Mouse (Mus musculus): ENCODE data around the gene Evx2. TPM values are rescaled to one million over a fixed set of nuclear protein-coding genes. Genes with fewer than 3 reads are reported as not detected.
A peak's percentile ranks its signal among the peaks of the same experiment; 100 is the strongest.

Gene Evx2
- polyA plus RNA-seq, 1 experiment from 2014 or later, result 1.5 TPM

DNA sequence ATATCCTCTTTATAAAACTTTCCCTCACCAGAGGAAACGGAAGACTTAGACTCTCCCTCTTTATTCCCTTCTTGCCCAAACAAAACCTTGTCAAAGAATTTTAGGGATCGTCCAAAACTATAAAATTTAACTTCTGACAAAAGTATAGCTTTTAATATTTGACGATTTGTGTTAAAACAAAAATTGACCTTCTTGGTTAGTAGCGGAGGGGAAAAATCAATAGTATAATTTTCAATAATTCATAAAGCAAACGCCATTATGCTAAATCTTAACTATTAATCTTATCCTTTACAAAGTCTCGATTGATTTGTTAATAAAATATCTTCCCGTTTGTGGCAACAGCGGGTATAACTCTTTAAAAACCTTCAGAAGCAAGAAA lies 31.0 kb upstream of the Evx2 start:
- no peak for ATAC-seq (ENCODE audit: low FRiP score)
- Histone ChIP-seq H3K4me3 (ENCODE audit: low read depth, low read length) (no peak overlapping the region), H3K36me3 (ENCODE audit: control insufficient read depth, insufficient read depth, low read length) (no peaks in the 10 kb centered on the region), H3K27ac (ENCODE audit: low read depth, low read length) (no peak overlapping the region), H3K9me3 (ENCODE audit: control insufficient read depth, low read length) (no peaks in the 10 kb centered on the region), H3K27me3 (ENCODE audit: control insufficient read depth, insufficient read depth, low read length) (peaks cover 94% of the 10 kb centered on the region), H3K9ac (ENCODE audit: low read length) (no peak overlapping the region), H3K4me2 (no peak overlapping the region), H3K4me1 (ENCODE audit: control insufficient read depth, insufficient read depth, low read length) (peaks cover 6% of the 10 kb centered on the region; the same call in 1 of the 2 replicates)
- WGBS, result 9% methylated on average over 8 of the region's 8 CpGs
- peak; percentile 93 for DNase-seq (ENCODE audit: low spot score, missing footprints)

DNA sequence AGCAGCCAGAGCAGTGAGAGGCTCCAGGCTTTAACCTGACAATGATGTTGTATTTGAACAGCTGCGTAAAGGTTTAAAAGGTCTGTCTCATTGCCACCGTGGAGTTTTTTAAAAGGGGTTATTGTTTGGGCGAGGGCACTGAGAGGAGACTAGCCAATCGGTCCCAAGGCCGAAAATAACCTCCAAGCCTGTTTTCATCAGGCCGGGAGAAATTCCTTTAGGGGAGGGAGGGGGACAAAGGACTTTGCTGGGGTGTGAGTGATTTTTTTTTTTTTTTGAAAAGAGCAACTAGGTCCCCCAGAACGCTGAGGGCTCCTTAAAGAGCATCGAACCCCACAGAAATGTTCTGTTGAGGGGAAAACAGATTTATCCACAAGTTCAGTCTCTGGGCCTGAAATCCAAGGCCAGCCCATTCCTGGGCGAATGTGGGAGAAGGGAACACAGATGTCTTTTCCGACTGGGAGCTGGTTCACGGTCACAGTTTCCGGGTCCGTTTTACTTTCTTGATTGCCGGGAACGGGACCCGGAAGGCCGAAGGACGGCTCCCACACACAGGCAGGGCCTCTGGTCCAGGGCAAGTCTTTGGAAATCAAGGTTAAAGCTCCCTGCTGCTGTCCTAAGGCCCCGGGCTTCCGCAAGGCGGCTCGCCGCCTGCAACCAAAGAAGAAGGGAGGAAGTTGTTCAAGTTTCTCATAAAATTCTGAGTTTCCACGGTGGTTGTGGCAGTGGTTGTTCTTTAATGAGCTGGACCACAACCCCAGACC lies 30.4 kb upstream of the Evx2 start:
- WGBS, result under 1% methylated on average over 24 of the region's 24 CpGs
- peaks cover 94% of the 10 kb centered on the region for H3K27me3 ChIP-seq (ENCODE audit: control insufficient read depth, insufficient read depth, low read length)
- no peak overlapping the region for H3K27ac ChIP-seq (ENCODE audit: low read depth, low read length)
- peaks cover 6% of the 10 kb centered on the region; the same call in 1 of the 2 replicates for H3K4me1 ChIP-seq (ENCODE audit: control insufficient read depth, insufficient read depth, low read length)
- DNase-seq (ENCODE audit: low spot score, missing footprints), result peak; percentile 95
- H3K9ac ChIP-seq (ENCODE audit: low read length), result no peak overlapping the region
- ATAC-seq (ENCODE audit: low FRiP score), result no peak
- no peaks in the 10 kb centered on the region for H3K9me3 ChIP-seq (ENCODE audit: control insufficient read depth, low read length)
- H3K4me3 ChIP-seq (ENCODE audit: low read depth, low read length), result no peak overlapping the region
- no peak overlapping the region for H3K4me2 ChIP-seq
- H3K36me3 ChIP-seq (ENCODE audit: control insufficient read depth, insufficient read depth, low read length), result no peaks in the 10 kb centered on the region

DNA sequence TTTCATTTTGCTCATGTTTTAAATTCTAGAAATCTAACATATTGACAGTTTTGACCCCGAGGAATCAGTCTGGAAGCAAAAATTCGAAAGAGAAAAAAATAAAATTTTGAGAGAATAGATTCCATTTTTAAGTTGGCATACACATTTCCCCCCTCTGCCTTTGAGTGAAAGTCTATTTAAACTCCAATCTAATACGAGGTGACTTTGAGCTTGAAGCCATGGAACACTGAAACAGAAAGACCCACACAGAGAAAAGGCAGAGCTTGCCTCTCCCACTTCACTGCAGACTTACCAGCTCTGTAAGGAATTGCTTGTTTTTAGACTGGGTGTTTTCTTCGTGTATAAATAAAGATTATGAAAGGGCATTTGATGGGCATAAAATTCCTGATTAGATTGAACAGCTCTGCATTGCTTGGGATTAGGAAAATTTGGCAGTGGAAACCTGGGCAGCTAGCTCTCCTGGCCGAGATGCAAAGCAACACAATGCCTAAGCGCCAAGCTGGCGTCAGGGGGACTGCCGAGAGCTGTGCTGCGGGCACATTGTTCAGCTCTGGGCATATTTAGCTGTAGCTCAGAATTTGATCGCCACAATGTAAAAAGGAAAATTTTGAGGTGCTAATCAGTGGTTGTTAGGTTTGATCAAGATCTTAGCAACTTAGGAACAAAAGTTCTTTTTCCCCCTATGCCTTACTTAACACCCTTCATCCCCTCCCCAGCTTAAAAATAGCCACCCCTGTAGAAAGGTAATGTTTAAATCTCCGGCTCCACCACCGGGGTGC lies 29.6 kb upstream of the Evx2 start:
- 4% methylated on average over 12 of the region's 12 CpGs for WGBS
- Histone ChIP-seq H3K4me3 (ENCODE audit: low read depth, low read length) (no peak overlapping the region), H3K4me2 (no peak overlapping the region), H3K4me1 (ENCODE audit: control insufficient read depth, insufficient read depth, low read length) (peaks cover 6% of the 10 kb centered on the region; the same call in 1 of the 2 replicates), H3K27me3 (ENCODE audit: control insufficient read depth, insufficient read depth, low read length) (peaks cover 94% of the 10 kb centered on the region), H3K27ac (ENCODE audit: low read depth, low read length) (no peak overlapping the region), H3K36me3 (ENCODE audit: control insufficient read depth, insufficient read depth, low read length) (no peaks in the 10 kb centered on the region), H3K9ac (ENCODE audit: low read length) (no peak overlapping the region), H3K9me3 (ENCODE audit: control insufficient read depth, low read length) (no peaks in the 10 kb centered on the region)
- ATAC-seq (ENCODE audit: low FRiP score) (no peak), DNase-seq (ENCODE audit: low spot score, missing footprints) (peak; percentile 95)

DNA sequence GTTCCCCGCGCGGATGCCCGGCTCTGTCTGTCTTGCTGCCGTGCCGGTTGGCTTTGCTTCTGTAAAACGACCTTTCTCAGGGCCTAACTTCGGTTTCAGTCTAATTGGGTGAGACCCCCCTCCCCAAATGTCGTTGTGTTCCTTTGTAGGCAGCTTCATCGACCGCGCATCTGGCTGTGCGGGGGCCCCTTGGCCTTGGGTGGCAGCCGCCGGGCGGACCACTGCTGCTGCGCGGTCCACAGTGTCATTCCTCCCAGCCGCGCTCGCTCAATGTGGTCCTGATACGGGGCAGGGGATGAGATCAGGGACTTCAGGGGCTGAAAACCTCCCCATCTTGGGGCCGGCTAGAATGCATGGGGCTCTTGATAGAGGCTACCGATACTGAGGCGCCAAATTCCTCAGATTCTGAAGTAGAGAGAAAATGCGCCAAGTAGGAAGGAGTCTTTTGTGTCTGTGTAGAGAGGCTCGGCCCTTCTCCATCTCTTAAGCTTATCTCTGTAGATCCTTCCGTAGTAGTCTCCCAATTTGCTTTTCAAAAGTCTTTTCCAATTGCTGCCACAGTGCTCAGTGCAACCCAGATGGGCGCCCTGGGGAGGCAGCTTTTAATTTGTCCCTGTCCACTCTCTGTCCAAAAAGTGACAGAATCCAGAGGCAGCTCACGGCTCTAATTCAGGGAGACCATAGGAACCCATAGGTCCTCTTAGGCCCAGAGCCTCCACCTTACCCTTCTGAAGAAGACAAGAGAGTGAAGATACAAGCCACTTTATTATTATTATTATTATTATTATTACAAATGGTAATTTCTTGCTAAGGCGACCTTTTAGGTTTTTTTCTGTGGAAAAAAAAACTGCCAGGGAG lies 28.6 kb upstream of the Evx2 start:
- DNase-seq (ENCODE audit: low spot score, missing footprints) (peak; percentile 95), ATAC-seq (ENCODE audit: low FRiP score) (no peak)
- H3K9me3 ChIP-seq (ENCODE audit: control insufficient read depth, low read length), result no peaks in the 10 kb centered on the region
- peaks cover 94% of the 10 kb centered on the region for H3K27me3 ChIP-seq (ENCODE audit: control insufficient read depth, insufficient read depth, low read length)
- under 1% methylated on average over 31 of the region's 31 CpGs for whole genome bisulfite sequencing
- no peak overlapping the region for H3K4me2 ChIP-seq
- H3K36me3 ChIP-seq (ENCODE audit: control insufficient read depth, insufficient read depth, low read length), result no peaks in the 10 kb centered on the region
- no peak overlapping the region for H3K4me3 ChIP-seq (ENCODE audit: low read depth, low read length)
- peaks cover 6% of the 10 kb centered on the region; the same call in 1 of the 2 replicates for H3K4me1 ChIP-seq (ENCODE audit: control insufficient read depth, insufficient read depth, low read length)
- H3K9ac ChIP-seq (ENCODE audit: low read length), result no peak overlapping the region
- H3K27ac ChIP-seq (ENCODE audit: low read depth, low read length), result no peak overlapping the region

DNA sequence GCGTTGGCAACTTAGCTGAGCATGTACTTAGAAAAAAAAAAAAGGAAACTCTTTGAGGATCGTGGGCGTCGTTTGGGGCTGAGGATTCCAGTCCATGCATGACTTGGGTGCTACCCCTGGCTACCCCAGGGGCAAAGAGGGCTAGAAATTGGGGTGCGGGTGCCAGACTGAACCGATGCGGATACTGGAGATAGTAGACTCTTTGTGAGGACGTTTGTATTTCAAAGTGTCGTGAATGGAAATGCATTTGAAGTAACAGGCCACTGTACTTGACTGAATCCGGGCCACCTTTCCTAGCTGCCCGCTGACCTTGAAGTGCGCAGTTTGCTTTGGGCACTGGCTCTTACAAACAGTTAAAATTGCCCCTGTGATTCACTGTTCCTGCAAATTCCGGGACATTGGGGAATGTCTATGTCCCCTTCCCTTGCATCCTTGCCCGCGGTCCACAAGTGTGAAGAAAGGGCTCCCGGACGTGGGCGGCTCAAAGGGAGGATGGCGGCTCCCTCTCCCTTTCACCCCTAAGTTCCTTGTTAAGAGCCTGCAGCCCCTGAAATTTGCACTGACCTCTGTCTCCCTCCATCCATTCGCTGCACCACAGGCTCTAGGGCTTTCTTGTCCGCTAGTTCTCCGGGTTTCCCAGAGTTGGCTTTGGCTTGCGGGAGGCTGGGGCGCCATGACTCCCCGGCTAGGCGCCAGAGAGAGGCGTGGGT lies 27.8 kb upstream of the Evx2 start:
- Histone ChIP-seq H3K4me1 (ENCODE audit: control insufficient read depth, insufficient read depth, low read length) (peaks cover 6% of the 10 kb centered on the region), H3K9ac (ENCODE audit: low read length) (no peak overlapping the region), H3K36me3 (ENCODE audit: control insufficient read depth, insufficient read depth, low read length) (no peaks in the 10 kb centered on the region), H3K9me3 (ENCODE audit: control insufficient read depth, low read length) (no peaks in the 10 kb centered on the region), H3K27me3 (ENCODE audit: control insufficient read depth, insufficient read depth, low read length) (peaks cover 94% of the 10 kb centered on the region), H3K27ac (ENCODE audit: low read depth, low read length) (no peak overlapping the region), H3K4me2 (no peak overlapping the region), H3K4me3 (ENCODE audit: low read depth, low read length) (no peak overlapping the region)
- ATAC-seq (ENCODE audit: low FRiP score) (no peak), DNase-seq (ENCODE audit: low spot score, missing footprints) (peak; percentile 95)
- 1% methylated on average over 27 of the region's 27 CpGs for WGBS

DNA sequence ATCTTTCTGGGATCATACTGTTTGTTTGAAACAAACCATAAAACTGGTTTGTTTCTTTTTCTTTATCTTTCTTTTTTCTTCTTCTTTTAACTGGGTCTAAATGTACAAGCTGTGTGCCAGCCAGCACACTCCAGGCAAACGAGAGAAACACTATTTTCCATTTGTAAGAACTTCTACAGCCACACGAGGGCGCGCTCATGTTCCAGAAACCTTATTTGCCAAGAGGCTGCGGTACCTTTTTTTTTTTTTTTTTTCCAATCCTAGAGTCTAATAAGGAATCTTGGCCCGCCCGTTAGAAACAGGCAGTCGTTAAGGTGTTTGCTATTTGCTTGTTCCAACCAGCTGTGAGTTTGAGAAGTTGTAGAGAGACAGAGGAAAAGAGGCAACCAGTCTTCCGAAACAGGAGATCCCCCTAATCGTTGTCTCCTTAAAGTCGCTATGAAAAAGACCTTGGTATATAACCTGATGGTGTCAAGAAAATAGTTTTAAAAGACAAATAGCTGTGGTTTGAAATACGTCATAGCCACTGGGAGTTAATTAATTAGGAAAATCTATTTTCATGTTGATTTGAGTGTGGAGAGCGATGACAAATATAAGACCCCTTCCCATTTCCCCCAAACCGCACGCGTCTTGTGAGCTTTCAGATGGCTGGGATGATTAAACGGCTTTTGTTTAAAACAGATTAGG lies 27.1 kb upstream of the Evx2 start:
- H3K9me3 ChIP-seq (ENCODE audit: control insufficient read depth, low read length), result no peaks in the 10 kb centered on the region
- H3K9ac ChIP-seq (ENCODE audit: low read length), result no peak overlapping the region
- DNase-seq (ENCODE audit: low spot score, missing footprints), result peak; percentile 95
- H3K4me3 ChIP-seq (ENCODE audit: low read depth, low read length), result no peak overlapping the region
- ATAC-seq (ENCODE audit: low FRiP score), result no peak
- H3K27ac ChIP-seq (ENCODE audit: low read depth, low read length), result no peak overlapping the region
- 5% methylated on average over 17 of the region's 17 CpGs for WGBS
- no peak overlapping the region for H3K4me2 ChIP-seq
- H3K36me3 ChIP-seq (ENCODE audit: control insufficient read depth, insufficient read depth, low read length), result no peaks in the 10 kb centered on the region
- peaks cover 10% of the 10 kb centered on the region for H3K4me1 ChIP-seq (ENCODE audit: control insufficient read depth, insufficient read depth, low read length)
- H3K27me3 ChIP-seq (ENCODE audit: control insufficient read depth, insufficient read depth, low read length), result peaks cover 94% of the 10 kb centered on the region

DNA sequence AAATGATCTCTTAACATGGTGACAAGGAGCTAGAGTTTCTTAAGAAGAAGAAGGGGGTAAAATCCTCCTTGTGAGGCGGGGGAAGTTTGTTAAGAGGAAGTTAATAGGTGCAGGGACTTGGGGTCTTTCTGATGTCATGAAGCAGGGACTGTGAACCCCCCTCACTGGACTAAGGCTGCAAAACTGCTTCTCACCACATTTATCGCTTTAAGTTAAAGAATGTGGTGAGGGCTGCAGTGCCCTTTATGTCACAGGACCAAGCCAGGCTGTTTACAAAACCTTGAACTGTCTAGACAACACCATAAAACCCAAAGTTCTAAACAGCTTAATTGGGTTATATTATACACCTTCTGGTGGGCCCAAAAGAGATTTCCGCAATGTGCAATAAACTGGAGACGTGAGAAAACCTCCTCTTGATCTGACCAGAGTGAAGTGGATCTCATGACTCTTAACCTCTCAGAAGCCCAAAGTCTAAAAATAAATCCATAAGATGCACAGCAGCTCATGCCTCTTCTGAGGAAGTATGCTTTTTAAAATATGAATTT lies 25.8 kb upstream of the Evx2 start:
- peak; percentile 92 for DNase-seq (ENCODE audit: low spot score, missing footprints)

DNA sequence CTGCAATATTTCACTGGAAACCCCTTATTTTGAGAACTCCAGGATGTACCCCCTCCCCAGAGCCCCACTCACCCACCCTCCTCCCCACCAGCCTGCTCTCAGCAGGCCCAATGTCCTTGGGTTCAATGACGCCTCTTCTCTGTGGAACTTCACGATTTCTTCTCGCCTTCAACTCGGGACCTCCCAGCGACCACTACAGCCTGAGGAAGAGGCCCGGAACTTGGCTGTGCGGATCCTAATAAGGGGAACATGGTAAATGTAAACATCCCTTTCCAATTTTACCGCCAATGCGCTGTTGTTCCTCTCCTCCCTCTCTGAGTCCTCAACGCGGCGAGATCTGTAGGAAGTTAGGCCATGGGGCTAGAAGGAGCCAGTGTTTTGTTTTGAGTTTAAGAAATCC lies 24.7 kb upstream of the Evx2 start:
- Histone ChIP-seq H3K36me3 (ENCODE audit: control insufficient read depth, insufficient read depth, low read length) (no peaks in the 10 kb centered on the region), H3K4me3 (ENCODE audit: low read depth, low read length) (no peak overlapping the region), H3K27ac (ENCODE audit: low read depth, low read length) (no peak overlapping the region), H3K27me3 (ENCODE audit: control insufficient read depth, insufficient read depth, low read length) (peaks cover 98% of the 10 kb centered on the region), H3K4me1 (ENCODE audit: control insufficient read depth, insufficient read depth, low read length) (peaks cover 5% of the 10 kb centered on the region; the same call in 1 of the 2 replicates), H3K4me2 (no peak overlapping the region), H3K9ac (ENCODE audit: low read length) (no peak overlapping the region), H3K9me3 (ENCODE audit: control insufficient read depth, low read length) (no peaks in the 10 kb centered on the region)
- DNase-seq (ENCODE audit: low spot score, missing footprints) (peak; percentile 93), ATAC-seq (ENCODE audit: low FRiP score) (no peak)
- 0% methylated on average over 12 of the region's 12 CpGs for WGBS

More for the DNA sequence above, 25.8 kb upstream of the Evx2 start:
- peaks cover 5% of the 10 kb centered on the region; the same call in 1 of the 2 replicates for H3K4me1 ChIP-seq (ENCODE audit: control insufficient read depth, insufficient read depth, low read length)
- no peaks in the 10 kb centered on the region for H3K36me3 ChIP-seq (ENCODE audit: control insufficient read depth, insufficient read depth, low read length)
- ATAC-seq (ENCODE audit: low FRiP score), result no peak
- no peak overlapping the region for H3K27ac ChIP-seq (ENCODE audit: low read depth, low read length)
- H3K9me3 ChIP-seq (ENCODE audit: control insufficient read depth, low read length), result no peaks in the 10 kb centered on the region
- WGBS, result 7% methylated on average over 4 of the region's 4 CpGs
- no peak overlapping the region for H3K9ac ChIP-seq (ENCODE audit: low read length)
- H3K4me2 ChIP-seq, result no peak overlapping the region
- H3K27me3 ChIP-seq (ENCODE audit: control insufficient read depth, insufficient read depth, low read length), result peaks cover 98% of the 10 kb centered on the region
- no peak overlapping the region for H3K4me3 ChIP-seq (ENCODE audit: low read depth, low read length)

Measured in midbrain, embryonic 11.5 days (tissue).